In the genomic region with DNA sequence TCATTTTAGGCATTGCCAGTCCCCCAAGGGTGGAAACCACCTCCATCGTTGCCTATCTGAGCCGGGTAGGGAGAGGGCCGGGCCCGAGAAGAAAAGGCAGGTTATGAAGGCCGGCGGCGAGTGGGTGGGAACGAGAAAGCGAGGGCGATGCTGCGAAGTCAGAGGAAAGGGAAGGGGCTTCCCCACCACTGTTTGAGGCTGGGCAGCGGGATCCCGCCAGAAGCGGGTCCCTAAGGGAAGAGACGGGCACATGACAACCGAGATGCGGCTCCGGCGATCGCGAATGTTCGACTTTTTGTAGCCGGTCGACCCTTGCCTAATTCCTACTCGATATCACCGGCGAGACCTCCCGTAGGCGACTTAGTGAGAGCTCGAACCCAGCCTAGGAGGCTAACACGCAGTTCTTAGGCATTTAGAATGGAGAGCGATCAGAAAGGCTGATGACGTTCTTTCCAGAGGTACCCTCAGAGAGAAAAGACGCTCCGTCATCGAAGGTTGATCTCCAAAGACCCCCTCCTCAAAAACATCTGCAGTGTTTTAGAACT, we compare ENCODE assay signal across 8 mouse cellular contexts. TPM values are rescaled to one million over a fixed set of nuclear protein-coding genes. Genes with fewer than 3 reads are reported as not detected.
DNase-seq lines count a peak whose midpoint lies in the region; ATAC-seq and TF ChIP-seq lines count a peak whose summit lies in the region.

No protein-coding gene starts in this region.

- WGBS in heart, embryonic 15.5 days = under 1% methylated on average over 36 of the region's 36 CpGs
- under 1% methylated on average over 36 of the region's 36 CpGs for WGBS in liver, embryonic 12.5 days (ENCODE audit: insufficient replicate concordance)

- H3K4me3 ChIP-seq in heart, embryonic 15.5 days = peak overlapping the region; percentile 98
- H3K4me3 ChIP-seq in C2C12 (ENCODE audit: insufficient read depth, poor library complexity, severe bottlenecking) = peak overlapping the region; percentile 46
- H3K4me3 ChIP-seq in liver, embryonic 12.5 days = peak overlapping the region; percentile 96

- TF ChIP-seq CTCF in C2C12 (IDR thresholded peaks at IDR 0.05; ENCODE audit: control insufficient read depth, insufficient read depth, insufficient read length) = no peak

- no peaks in the 10 kb centered on the region for H3K9me3 ChIP-seq in heart, embryonic 15.5 days (replicated peaks)
- H3K9me3 ChIP-seq in liver, embryonic 12.5 days (replicated peaks) = no peaks in the 10 kb centered on the region

- H3K27ac ChIP-seq in heart, embryonic 15.5 days = peak overlapping the region; percentile 100
- peak overlapping the region; percentile 97 for H3K27ac ChIP-seq in liver, embryonic 12.5 days

- H3K79me2 ChIP-seq in C2C12 (ENCODE audit: control insufficient read depth, insufficient read depth) = peaks cover 37% of the 10 kb centered on the region

- peaks cover 32% of the 10 kb centered on the region for H3K4me1 ChIP-seq in heart, embryonic 15.5 days (replicated peaks)
- H3K4me1 ChIP-seq in liver, embryonic 12.5 days = peaks cover 28% of the 10 kb centered on the region

- 0 out of 2 replicates have a peak, but pooled peaks cover 3% of the 10 kb centered on the region for H3K36me3 ChIP-seq in heart, embryonic 15.5 days
- H3K36me3 ChIP-seq in C2C12 (ENCODE audit: control insufficient read depth, insufficient read depth) = peaks cover 19% of the 10 kb centered on the region
- H3K36me3 ChIP-seq in liver, embryonic 12.5 days = peaks cover 6% of the 10 kb centered on the region

- DNase-seq in heart, adult 18-20 months = no peak
- DNase-seq in brain, adult 2 months (ENCODE audit: low read depth, low spot score) = peak; percentile 53
- DNase-seq in forelimb bud, embryonic 11.5 days (ENCODE audit: low read depth, low spot score) = peak; percentile 13
- DNase-seq in retina, embryonic 14.5 days (ENCODE audit: low spot score) = peak; percentile 55
- DNase-seq in T-cell, adult 2 months (ENCODE audit: low spot score) = no peak

- peaks cover 32% of the 10 kb centered on the region for H3K79me3 ChIP-seq in C2C12 (ENCODE audit: low read depth)

- peak overlapping the region; percentile 94 for H3K9ac ChIP-seq in heart, embryonic 15.5 days
- peak overlapping the region; percentile 96 for H3K9ac ChIP-seq in liver, embryonic 12.5 days

- H3K4me2 ChIP-seq in heart, embryonic 15.5 days = peak overlapping the region; percentile 100
- peak overlapping the region; percentile 93 for H3K4me2 ChIP-seq in liver, embryonic 12.5 days

- no peak for ATAC-seq in heart, embryonic 15.5 days (replicated peaks; ENCODE audit: insufficient number of reproducible peaks, insufficient read depth, low FRiP score, low read depth)
- ATAC-seq in liver, embryonic 12.5 days = no peak

- no peaks in the 10 kb centered on the region for H3K27me3 ChIP-seq in heart, embryonic 15.5 days
- no peaks in the 10 kb centered on the region for H3K27me3 ChIP-seq in C2C12 (ENCODE audit: control insufficient read depth, insufficient read depth, insufficient read length)
- no peaks in the 10 kb centered on the region; the same call in 1 of the 2 replicates for H3K27me3 ChIP-seq in liver, embryonic 12.5 days (replicated peaks)

- H3ac ChIP-seq in C2C12 (ENCODE audit: control insufficient read depth, insufficient read length, low read depth) = peak overlapping the region; percentile 36

TF ChIP-seq in C2C12, 6 proteins besides CTCF, POLR2A, EP300 and RAD21:
- TF ChIP-seq MYOD1 (IDR thresholded peaks at IDR 0.05; ENCODE audit: control insufficient read depth, insufficient read length, low read depth) (no peak), CEBPB (IDR thresholded peaks at IDR 0.05; ENCODE audit: low read depth) (no peak), MYOG (IDR thresholded peaks at IDR 0.05; ENCODE audit: control insufficient read depth, extremely low read depth, insufficient read length) (no peak), USF1 (IDR thresholded peaks at IDR 0.05; ENCODE audit: low read depth) (no peak), MAX (IDR thresholded peaks at IDR 0.05) (no peak), FOSL1 (IDR thresholded peaks at IDR 0.05; ENCODE audit: insufficient read depth, low read length, poor library complexity, severe bottlenecking) (no peak)

RNA-seq across cellular contexts. Expression of gene Smg7, which starts 1.2 kb away (rescaled TPM):
- polyA plus RNA-seq in heart, embryonic 15.5 days (2015; fragmentation: Nextera tagmentation; extraction: Ambion mirVana) = 21.9 and 24.1 TPM in 2 replicates
- total RNA-seq in heart, adult 18-20 months (2021) = 10 to 100 TPM; 42.2 to 43.1 TPM
- polyA plus RNA-seq in C2C12 (2012; fragmentation: generic; extraction: Trizol) = 16.6 TPM
- polyA plus RNA-seq in liver, embryonic 12.5 days (2016; fragmentation: Nextera tagmentation; extraction: Ambion mirVana) = 16.7 and 17.4 TPM in 2 replicates

RNA-seq across cellular contexts. Expression of gene Nmnat2, which starts 51.1 kb away (rescaled TPM):
- 0.89 and 1.3 TPM in 2 replicates for polyA plus RNA-seq in heart, embryonic 15.5 days (2015; fragmentation: Nextera tagmentation; extraction: Ambion mirVana)
- under 1 TPM; 0.27 to 0.51 TPM for total RNA-seq in heart, adult 18-20 months (2021)
- 8.3 TPM for polyA plus RNA-seq in C2C12 (2012; fragmentation: generic; extraction: Trizol)
- 0.05 TPM in 1 of 2 replicates, not detected in the other for polyA plus RNA-seq in liver, embryonic 12.5 days (2016; fragmentation: Nextera tagmentation; extraction: Ambion mirVana)

Comparison
In these comparisons a context has a peak if more than half of its experiments do, and no peak if none do; other contexts are left out.
1. H3K4me3 ChIP-seq: peak in every context shown above with its lines; median percentile 98 in heart, embryonic 15.5 days; 96 in liver, embryonic 12.5 days; 46 in C2C12.
2. DNase-seq: peak in brain, adult 2 months (single experiment), forelimb bud, embryonic 11.5 days (single experiment) and retina, embryonic 14.5 days (single experiment); none in heart, adult 18-20 months (0 of 2) and T-cell, adult 2 months (single experiment).